Mouse (Mus musculus) right cerebral cortex, postnatal 14 days (tissue): ENCODE results near the gene Ppp2ca.
A peak's percentile ranks its signal among the peaks of the same experiment; 100 is the strongest.
"Not testable (repeated sequence)": the region's sequence is repeated elsewhere in the genome, so short reads cannot be mapped to it uniquely, and the experiment has no call there.

ENCODE experiments used
- DNase-seq: peaks from one replicate; pipeline ENCODE4 v3.0.0; 2022

The Ppp2ca gene

DNA sequence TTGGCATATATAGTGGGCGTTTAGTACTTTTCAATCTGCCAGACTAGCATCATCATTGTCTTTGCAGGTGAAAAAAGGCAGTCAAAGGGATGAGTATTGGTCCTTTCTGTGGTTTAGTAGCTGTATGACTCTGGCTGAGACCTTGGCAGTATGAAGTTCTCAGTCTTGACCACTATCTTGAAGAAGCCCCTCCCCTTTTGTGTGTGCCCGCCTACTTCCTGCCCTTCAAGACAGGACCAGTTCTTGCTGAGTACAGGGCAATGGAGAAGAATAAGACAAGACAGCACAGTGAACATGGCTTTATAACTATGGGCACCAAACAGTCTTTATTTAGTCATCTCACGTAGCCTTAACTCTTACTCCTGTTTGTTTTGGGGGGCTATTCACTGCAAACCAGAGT, 1.5 kb upstream of the Ppp2ca start:
- no peak for DNase-seq

GRCm38 (mm10) chr11:52097596-52097995, 885 bp upstream of the Ppp2ca start:
- DNase-seq: no peak

- peak; percentile 78 for DNase-seq
Measured at GRCm38 (mm10) chr11:52099031-52099761, 715 bp downstream of the Ppp2ca start.

DNA sequence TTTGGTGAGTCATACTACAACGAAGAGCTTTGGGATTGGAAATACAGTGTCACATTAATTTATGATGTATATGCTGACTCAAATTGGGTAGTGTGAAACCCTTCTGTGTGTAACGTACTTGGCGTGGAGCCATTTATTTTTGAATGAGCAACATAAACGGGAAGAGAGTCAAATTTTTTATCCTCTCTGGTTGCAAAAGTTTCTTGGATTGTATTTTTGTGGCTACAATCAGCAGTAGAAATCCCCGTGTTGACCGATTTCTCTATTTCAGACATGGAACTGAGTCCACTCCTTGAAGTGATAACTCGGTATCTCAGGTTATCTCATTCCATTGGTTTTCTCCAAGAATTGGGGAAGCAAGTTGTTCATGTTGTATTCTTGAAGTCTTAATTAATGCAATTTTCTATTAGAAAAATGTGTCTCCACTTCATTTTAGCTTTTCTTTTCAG, 1.3 kb downstream of the Ppp2ca start:
- DNase-seq: no peak

DNA sequence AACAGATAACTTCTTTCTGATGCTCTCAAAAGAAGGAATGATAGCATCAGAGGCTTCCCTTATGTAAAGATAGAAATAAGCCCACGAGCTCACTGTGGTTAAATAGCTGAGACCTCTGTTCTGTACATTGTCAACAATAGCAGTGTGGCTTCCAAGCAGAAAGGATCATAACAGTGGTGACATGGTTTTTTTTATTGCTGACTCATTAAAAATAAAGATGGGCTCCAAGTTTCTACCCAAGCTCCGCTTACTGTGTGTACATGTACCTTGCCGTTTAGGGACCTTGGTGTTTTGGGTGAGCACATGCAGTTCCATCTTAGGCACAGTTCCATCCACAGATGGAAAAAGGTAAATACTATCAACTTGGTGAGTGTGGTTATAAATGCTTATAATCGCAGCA, 4.5 kb downstream of the Ppp2ca start:
- DNase-seq: no peak

GRCm38 (mm10) chr11:52105503-52105902, 7.0 kb downstream of the Ppp2ca start:
- DNase-seq: no peak

DNA sequence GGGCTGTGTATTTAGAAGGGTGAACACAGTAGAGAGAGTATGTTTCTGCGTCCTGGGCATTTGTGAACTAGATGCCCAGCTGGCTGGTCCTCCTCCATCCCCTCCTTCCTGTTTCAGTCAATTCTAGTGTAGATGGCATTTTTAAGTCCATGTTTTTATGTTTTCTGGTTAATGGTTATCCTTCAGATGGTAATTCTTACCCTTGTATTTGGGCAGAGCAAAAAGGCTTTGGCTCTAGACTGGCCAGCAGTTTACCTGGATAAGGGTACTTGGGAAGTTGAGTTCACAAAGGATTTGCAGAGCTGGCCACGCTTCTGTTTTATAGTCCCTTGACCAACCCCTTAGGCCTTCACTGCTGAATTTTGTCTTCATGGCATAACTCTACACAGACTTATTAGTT, 7.6 kb downstream of the Ppp2ca start:
- no peak for DNase-seq

GRCm38 (mm10) chr11:52106438-52106837, 8.0 kb downstream of the Ppp2ca start:
- DNase-seq: no peak

- DNase-seq: no peak
Measured at GRCm38 (mm10) chr11:52108796-52109195, 10.3 kb downstream of the Ppp2ca start.

DNA sequence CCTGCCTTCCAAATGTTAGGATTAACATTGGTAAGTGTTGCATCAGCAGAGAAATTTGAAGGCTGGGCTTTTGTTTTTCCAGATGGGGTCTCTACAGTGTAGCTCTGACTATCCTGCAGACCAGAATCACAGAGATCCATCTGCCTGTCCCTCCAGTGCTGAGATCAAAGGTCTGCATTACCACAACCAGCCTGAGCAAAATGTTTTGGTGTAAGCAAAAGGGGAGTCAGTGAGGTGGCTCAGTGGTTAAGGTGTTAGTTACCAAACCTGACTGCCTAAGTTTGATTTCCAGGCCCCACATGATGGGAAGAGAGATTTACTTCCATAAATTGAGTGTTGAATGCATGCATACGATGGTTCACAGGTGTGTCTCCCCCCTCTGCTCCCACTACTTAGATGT, 10.9 kb downstream of the Ppp2ca start:
- DNase-seq: no peak

DNA sequence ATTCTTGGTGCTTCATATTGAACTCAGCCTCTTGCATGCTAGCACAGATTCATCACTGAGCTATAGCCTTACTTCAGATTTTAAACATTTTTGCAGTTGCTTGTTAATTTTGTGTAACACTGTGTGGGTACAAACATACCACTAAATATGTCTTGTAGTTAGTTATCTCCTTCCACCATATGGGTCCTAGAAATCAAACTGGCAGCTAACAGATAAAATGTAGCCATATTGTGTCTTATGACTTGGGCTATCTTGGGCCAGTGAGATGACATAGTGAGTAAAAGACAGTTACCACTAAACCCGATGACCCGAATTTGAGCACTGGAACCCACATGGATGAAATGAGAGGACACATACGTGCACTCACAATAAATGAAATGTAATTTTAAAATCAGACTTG, 17.0 kb downstream of the Ppp2ca start:
- no peak for DNase-seq

DNA sequence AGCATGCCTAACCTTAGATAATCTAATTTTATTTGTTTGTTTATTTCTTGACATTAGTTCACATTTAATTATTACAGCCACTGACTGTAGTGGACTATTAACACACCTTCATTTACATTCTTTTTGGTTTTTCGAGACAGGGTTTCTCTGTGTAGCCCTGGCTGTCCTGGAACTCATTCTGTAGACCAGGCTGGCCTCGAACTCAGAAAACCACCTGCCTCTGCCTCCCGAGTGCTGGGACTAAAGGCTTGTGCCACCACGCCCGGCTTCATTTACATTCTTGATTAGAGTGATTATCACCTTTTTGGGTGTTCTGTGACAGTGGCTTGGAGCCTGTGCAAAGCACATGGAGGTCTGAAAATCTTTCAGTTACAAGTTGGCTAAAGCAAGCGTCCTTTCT, 17.6 kb downstream of the Ppp2ca start:
- DNase-seq: not testable (repeated sequence)

GRCm38 (mm10) chr11:52117156-52117555, 18.7 kb downstream of the Ppp2ca start:
- DNase-seq: no peak

- DNase-seq: not testable (repeated sequence)
Measured at GRCm38 (mm10) chr11:52120415-52120814, 21.9 kb downstream of the Ppp2ca start.

DNA sequence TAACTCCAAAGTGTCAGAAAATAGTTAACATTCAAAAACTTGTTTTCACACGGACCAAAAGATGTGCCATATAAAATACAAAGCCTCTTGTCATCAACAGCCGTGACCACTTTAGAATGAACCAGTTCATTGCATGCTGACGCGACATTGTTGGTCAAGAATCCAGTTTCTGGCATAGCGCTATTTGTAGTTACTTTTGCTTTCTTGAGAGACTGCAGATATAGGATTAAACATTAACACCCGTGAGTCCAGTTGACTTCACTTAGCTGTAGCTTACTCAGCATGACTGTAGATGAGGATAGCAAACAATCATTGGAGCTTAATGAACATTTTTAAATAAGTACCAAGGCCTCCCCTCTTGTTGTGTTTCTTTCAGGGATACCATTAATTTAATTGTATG, 23.6 kb downstream of the Ppp2ca start:
- no peak for DNase-seq

DNA sequence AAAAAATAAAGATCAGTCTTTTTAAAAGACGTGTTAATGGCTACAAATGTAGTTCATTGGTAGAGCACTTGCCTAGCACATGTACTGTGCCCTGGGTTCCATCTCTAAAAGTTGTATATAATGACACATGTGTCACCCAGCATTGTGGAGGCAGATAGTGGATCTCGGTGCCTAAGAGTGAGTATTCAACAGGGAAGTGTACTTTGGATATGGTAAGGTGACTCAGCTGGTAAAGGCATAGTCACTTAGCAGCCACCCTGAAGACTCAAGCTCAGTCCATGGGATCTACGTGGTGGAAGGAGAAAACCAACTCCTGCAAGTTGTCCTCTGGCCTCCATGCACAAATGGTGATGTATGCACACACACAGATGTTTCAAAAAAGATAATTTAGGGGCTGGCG, 26.0 kb downstream of the Ppp2ca start:
- DNase-seq: no peak

- DNase-seq: no peak
Measured at GRCm38 (mm10) chr11:52127169-52127568, 28.7 kb downstream of the Ppp2ca start.

DNA sequence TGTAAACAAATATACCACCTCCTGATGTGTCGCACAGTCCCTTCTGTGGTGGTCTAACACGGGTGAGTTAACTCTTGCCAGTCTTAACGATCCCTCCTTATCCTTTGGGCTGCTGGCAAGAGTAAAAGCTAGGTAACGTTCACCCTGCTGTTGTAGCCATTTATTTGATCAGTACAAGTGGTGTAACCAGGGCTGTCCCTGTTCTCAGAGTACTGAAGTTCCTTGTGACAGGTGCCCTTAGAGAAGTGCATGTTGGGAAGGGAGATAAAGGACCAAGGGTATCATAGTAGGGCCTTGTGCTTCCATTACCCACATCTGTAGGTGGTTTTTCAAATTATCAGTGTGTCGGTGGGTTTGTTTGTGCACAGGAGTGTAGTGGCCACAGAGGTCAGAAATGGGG, 29.3 kb downstream of the Ppp2ca start:
- no peak for DNase-seq

DNA sequence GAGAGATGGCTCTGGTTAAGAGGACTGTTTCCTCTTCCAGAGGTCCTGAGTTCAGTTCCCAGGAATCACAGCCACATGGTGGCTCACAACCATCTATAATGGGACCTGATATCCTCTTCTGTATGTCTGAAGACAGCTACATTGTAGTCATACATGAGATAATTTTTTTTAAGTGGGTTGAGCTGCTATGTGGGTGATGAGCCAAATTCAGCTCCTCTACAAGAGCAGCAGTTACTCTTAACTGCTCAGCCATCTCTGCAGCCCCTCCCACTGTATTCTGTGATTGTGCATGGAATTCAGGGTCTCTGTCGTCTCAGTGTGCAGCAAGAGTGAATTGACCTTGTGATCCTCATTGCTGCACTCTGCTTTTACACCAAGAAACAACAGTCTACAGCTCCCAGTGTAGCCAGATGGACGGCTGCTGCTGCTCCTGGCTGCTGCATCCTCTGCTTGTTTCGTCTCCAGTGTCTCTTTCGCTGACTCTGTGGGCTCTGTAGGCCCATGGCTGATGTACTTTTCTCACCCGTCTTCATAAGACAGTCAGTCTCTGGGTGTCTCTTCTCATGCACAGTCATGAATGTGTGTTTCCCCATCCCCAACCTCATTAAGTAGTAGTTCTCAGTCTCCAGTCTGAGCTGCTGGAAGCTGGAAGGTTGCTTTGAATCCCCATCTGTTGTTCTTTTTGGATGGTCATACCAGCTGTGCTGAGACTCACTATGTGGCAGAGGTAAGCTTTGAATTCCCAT, 30.0 kb downstream of the Ppp2ca start:
- no peak for DNase-seq

DNA sequence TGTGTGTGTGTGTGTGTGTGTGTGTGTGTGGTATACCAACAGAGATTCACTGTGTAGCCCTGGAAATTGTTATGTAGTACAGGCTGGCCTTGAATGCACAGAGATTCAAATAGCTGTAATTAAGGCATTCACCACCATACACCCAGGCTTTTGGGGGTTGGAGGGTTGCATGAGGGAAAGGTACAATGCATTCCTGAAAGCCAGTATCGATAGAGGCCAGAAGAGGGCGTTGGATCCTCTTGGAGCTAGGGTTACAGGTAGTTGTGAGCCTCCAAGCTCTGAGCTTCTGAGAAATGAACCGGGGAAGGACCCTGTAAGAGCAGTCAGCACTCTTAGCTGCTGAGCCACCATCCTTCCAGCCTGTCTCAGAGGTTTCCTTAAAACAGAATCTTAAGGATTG, 30.7 kb downstream of the Ppp2ca start:
- DNase-seq: no peak

GRCm38 (mm10) chr11:52129621-52130450, 31.4 kb downstream of the Ppp2ca start:
- peak; percentile 55 for DNase-seq

DNA sequence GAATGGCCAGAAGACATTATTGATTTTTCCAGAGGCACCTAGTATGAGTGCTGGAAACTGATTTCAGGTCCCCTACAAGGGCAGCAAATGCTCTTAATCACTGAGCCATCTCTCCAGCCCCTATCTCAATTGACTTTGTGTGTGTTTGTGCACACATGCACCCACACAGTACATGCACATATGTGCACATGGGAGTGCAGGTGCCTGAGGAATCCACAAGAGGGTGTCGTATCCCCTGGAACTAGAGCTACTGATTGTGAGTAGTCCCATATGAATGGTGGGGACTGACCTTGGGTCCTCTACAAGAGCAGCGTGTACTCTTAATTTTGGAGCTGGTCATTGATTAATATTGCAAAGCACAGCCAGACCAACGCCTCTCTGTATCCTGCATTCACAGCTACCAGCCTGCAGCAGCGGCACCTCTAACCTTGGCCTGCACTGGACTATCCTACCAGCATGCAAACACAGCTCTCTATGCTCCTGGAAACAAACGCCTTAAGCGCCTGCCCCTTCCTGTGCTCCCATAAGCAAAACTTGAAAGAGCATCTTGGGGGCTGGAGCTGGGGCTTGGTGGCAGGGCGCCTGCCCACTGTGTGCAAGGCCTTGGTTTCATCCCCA, 32.1 kb downstream of the Ppp2ca start:
- DNase-seq: no peak

DNA sequence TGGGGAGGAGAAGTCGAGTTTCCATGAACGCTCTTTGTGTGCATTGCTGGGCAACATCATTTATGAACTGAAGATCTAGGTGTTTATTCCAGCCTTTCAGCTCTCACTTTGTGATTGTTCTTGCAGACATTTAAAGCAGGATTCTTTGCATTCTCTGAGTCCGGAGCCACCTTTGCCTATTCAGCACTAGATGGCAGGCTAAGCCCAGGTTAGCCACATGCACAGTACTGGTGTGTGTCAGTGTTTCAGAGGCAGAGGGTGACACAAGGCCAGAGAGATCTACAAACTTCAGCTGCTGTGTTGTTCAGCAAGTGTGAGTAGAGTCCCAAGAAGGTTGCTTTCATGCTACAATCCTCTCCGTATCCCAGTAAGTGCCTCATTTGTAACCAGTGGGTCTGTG, 45.2 kb downstream of the Ppp2ca start:
- DNase-seq: not testable (repeated sequence)
